Mouse (Mus musculus) heart, embryonic 16.5 days (tissue): ENCODE data around the gene Cytip. TPM values are rescaled to one million over a fixed set of nuclear protein-coding genes. Genes with fewer than 3 reads are reported as not detected.

Experiments used
- ATAC-seq: fragments of 200-750 bp; cut with Nextera tagmentation; replicated peaks from 2 replicates; pipeline ENCODE4 v1.8.0; 2017; ENCODE audit warnings: moderate number of reproducible peaks; ENCODE audit not compliant: insufficient read depth, low FRiP score; ENCODE audit errors: extremely low read depth
- H3K27ac ChIP-seq: fragments of 300-500 bp; sonication (generic); 2 replicates; pipeline ENCODE4 v1.5.1; 2014; ENCODE audit warnings: mild to moderate bottlenecking, low read length, control low read depth, moderate library complexity
- H3K27me3 ChIP-seq: fragments of 300-500 bp; sonication (generic); 2 replicates; pipeline ENCODE4 v1.6.1; 2014; ENCODE audit warnings: low read length, mixed read lengths; ENCODE audit not compliant: control insufficient read depth, insufficient read depth
- H3K36me3 ChIP-seq: fragments of 300-500 bp; sonication (generic); 2 replicates; pipeline ENCODE4 v1.6.1; 2014; ENCODE audit not compliant: control insufficient read depth, insufficient read depth
- H3K4me1 ChIP-seq: fragments of 300-500 bp; sonication (generic); 2 replicates; pipeline ENCODE4 v1.6.1; 2014; ENCODE audit warnings: low read length, mixed read lengths; ENCODE audit not compliant: control insufficient read depth, insufficient read depth
- H3K4me2 ChIP-seq: fragments of 300-500 bp; sonication (generic); 2 replicates; pipeline ENCODE4 v1.6.1; 2014; ENCODE audit warnings: low read depth, mild to moderate bottlenecking, control low read depth, low read length
- H3K4me3 ChIP-seq: fragments of 300-500 bp; sonication (generic); 2 replicates; pipeline ENCODE4 v1.5.1; 2014; ENCODE audit warnings: mild to moderate bottlenecking, control low read depth, low read length
- H3K9ac ChIP-seq: fragments of 300-500 bp; sonication (generic); 2 replicates; pipeline ENCODE4 v1.6.1; 2014; ENCODE audit warnings: low read length, control low read depth
- H3K9me3 ChIP-seq: fragments of 300-500 bp; sonication (generic); replicated peaks from 2 replicates; pipeline ENCODE4 v1.6.1; 2016; ENCODE audit warnings: low read length; ENCODE audit not compliant: control insufficient read depth
- WGBS: fragments of 180-500 bp; shearing (Covaris S2); extraction: QIAGEN DNeasy Blood & Tissue Kit; methylation state at CpG from one replicate; pipeline ENCODE4 v1.1.7; 2014; 5-methylcytosine and 5-hydroxymethylcytosine counted together
- polyA plus RNA-seq: library from polyadenylated mRNA; unstranded; fragments of >200 nt; fragmentation: Nextera tagmentation; extraction: Ambion mirVana; gene quantifications from 2 replicates; pipeline ENCODE4 v1.2.1, GENCODE M21; 2015

Cytip gene
- polyA plus RNA-seq, 1 experiment from 2014 or later: 5.1 TPM

DNA sequence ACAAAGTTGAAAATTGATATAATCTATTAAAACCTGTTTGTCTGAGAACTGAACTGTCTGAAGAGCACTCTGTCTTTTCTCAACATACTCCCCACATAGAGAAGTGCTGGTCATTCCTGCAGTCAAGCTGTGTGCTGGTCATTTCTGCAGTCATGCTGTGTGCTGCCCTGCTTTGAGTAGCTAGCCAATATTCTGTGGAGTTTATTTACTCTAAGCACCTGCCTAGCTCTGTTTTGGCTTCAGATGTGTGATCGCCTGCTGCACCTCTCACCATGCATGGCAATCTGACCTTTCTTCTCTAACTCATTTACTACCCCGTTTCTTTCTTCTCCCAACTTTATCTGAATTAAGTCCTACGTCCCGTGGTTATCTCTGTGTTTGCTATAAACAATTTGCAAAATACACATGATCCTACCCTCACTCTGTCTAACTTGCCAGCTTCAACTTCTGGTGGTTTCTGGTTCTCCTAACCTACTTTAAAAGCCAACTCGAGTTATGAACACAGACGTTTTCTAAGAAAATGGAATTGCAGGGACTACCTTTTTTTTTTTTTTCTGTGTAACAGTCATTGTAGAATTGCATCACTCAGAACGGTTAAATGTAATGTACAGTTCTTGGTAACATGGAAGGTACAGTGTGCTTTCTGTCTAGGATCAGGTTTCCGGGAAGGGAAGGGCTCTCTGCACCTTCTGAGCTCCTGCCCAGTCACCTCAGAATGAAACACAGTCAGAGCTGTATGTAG lies 7.9 kb downstream of the Cytip start:
- Histone ChIP-seq H3K4me2 (no peak overlapping the region), H3K4me3 (no peak overlapping the region), H3K27me3 (no peaks in the 10 kb centered on the region), H3K9me3 (no peaks in the 10 kb centered on the region), H3K27ac (no peak overlapping the region), H3K36me3 (no peaks in the 10 kb centered on the region), H3K4me1 (no peaks in the 10 kb centered on the region), H3K9ac (no peak overlapping the region)
- no peak for ATAC-seq
- WGBS: 66% methylated on average over 8 of the region's 8 CpGs

DNA sequence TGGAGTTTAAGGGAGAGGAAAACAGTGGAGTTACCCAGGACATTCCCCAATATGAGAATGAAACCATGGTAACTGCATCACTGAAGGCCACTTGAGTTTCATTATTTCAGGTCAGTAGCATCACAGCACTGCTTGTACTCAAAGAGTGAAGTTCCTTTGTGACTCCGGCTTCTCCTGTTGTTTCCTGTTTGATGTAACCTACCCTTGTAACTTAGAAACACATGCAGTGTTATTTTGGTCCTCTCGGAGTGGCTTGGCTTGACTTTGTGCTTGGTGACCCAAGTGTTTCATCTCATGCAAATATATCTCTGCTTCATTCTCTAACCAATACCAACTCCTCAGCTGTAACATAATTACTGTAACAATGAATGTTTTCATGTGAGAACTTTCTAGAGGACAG lies 11.1 kb downstream of the Cytip start:
- no peak overlapping the region for H3K4me2 ChIP-seq
- no peak overlapping the region for H3K27ac ChIP-seq
- no peaks in the 10 kb centered on the region for H3K9me3 ChIP-seq
- no peak for ATAC-seq
- H3K36me3 ChIP-seq: no peaks in the 10 kb centered on the region
- H3K9ac ChIP-seq: no peak overlapping the region
- H3K4me3 ChIP-seq: no peak overlapping the region
- no peaks in the 10 kb centered on the region for H3K27me3 ChIP-seq
- H3K4me1 ChIP-seq: no peaks in the 10 kb centered on the region
- 59% methylated on average over 2 of the region's 2 CpGs for WGBS

DNA sequence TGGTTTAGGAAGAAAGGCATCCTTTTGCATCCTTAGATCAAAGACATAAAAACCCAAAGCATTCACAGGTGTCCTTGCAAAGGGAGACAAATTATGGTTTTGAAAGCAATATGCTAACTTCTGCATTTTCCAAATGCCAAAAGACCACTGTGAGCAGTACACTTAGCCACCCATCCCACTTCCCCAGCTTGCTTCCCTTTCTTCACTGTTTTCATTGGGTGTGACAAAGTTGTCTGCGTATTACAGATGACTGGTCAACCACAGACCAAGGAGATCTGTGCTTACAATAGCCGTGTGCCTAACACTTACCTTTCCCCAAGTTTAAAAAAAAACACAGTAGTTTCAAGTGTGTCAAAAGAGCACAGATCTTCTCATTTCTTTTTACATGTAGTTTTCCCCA lies 11.7 kb downstream of the Cytip start:
- Histone ChIP-seq H3K9me3 (no peaks in the 10 kb centered on the region), H3K36me3 (no peaks in the 10 kb centered on the region), H3K27ac (no peak overlapping the region), H3K9ac (no peak overlapping the region), H3K4me3 (no peak overlapping the region), H3K27me3 (no peaks in the 10 kb centered on the region), H3K4me1 (no peaks in the 10 kb centered on the region), H3K4me2 (no peak overlapping the region)
- no peak for ATAC-seq
- WGBS: 82% methylated on average over 2 of the region's 2 CpGs

DNA sequence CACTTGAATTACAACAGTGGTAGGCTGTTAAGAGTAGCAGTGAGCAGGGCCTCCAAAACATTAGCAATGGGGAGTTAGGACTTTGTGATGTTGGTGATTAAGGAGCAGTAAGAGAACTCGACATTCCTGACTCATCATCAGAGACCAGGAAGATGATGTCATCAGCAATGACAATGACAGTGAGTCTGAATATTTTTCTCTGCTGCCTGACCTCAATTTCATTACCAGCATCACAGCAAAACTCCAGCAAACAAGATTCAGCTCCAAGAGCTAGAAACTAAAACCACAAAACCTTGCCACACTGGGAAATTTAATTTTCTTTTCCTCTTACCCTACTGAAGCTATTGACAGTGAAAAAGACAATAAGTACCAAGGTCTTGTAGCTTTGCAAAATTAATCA lies 14.6 kb downstream of the Cytip start:
- Histone ChIP-seq H3K9ac (no peak overlapping the region), H3K9me3 (no peaks in the 10 kb centered on the region), H3K4me1 (peaks cover 2% of the 10 kb centered on the region; the same call in 1 of the 2 replicates), H3K4me3 (no peak overlapping the region), H3K27ac (no peak overlapping the region), H3K36me3 (no peaks in the 10 kb centered on the region), H3K4me2 (no peak overlapping the region), H3K27me3 (no peaks in the 10 kb centered on the region)
- WGBS: 53% methylated on average over 1 of the region's 1 CpGs
- no peak for ATAC-seq

DNA sequence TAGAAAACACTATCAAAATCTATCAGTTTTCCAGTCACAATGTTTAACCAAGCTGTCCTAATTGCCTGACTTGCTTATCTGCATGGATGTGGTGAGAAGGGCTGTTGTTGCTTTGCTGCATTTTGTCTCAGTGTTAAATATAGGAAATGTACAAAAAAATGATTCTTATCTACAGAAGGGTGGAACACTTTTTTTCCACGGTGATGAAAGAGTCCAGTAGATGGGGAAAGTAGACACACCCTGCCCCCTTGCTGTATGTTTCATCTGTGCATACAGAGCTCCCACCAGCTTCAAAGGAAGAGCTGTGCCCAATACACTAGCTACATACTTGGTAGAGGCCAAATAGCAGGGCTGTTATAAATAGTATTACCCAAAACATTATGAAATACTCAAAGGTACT lies 16.3 kb downstream of the Cytip start:
- Histone ChIP-seq H3K27me3 (no peaks in the 10 kb centered on the region), H3K9me3 (no peaks in the 10 kb centered on the region)
- WGBS: 53% methylated on average over 1 of the region's 1 CpGs

DNA sequence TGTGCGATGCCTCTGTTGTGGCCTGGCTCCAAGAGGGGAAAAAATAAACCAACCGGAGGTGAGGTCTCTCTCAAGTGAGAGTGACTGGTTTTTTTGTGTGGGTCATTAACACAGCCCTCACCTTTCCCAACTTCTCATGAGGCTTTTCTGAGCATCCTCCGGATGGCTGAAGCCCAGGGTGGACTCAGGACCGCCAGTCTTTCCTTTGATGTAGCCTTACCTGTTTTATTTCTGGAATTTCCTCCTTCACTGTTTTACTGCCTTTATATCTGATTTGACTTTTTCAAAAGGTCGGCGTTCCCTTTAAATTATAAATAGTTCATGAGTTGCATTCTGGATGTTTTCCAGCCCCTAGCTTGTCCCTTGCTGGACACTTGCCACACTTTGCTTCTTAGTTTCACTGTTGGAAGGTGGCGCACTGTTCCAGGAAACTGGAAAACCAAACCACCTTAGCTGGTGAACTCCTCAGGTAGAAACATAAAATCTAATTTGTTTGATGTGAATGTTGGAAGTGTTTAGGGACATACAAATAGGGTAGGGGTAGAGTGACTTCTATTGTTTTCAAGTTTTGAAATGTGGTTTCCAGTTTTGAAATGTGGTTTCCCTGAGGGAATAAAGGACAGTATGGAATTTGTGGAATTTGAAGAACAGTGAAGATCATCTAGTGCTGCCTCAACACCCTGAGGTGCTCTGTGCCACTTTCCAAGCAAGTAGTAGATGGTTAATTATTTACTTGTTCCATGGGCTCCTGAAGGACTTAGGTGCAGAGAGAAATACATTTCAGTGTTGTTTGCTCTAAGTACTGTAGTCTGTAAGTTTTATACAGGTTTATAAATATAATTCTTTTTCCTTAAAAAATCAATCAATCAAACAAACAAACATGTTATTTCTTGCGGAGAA lies 19.7 kb downstream of the Cytip start:
- no peaks in the 10 kb centered on the region for H3K36me3 ChIP-seq
- 41% methylated on average over 8 of the region's 8 CpGs for WGBS
- no peaks in the 10 kb centered on the region for H3K9me3 ChIP-seq
- no peak overlapping the region for H3K4me2 ChIP-seq
- peaks cover 19% of the 10 kb centered on the region for H3K4me1 ChIP-seq
- no peak overlapping the region for H3K4me3 ChIP-seq
- H3K9ac ChIP-seq: no peak overlapping the region
- no peaks in the 10 kb centered on the region for H3K27me3 ChIP-seq
- no peak for ATAC-seq
- H3K27ac ChIP-seq: peak overlapping the region; percentile 22

More for the DNA sequence above, 16.3 kb downstream of the Cytip start:
- H3K27ac ChIP-seq: no peak overlapping the region
- H3K4me2 ChIP-seq: no peak overlapping the region
- no peak overlapping the region for H3K4me3 ChIP-seq
- H3K4me1 ChIP-seq: peaks cover 19% of the 10 kb centered on the region
- H3K9ac ChIP-seq: no peak overlapping the region
- ATAC-seq: no peak; the same call in 1 of the 2 replicates
- H3K36me3 ChIP-seq: no peaks in the 10 kb centered on the region

DNA sequence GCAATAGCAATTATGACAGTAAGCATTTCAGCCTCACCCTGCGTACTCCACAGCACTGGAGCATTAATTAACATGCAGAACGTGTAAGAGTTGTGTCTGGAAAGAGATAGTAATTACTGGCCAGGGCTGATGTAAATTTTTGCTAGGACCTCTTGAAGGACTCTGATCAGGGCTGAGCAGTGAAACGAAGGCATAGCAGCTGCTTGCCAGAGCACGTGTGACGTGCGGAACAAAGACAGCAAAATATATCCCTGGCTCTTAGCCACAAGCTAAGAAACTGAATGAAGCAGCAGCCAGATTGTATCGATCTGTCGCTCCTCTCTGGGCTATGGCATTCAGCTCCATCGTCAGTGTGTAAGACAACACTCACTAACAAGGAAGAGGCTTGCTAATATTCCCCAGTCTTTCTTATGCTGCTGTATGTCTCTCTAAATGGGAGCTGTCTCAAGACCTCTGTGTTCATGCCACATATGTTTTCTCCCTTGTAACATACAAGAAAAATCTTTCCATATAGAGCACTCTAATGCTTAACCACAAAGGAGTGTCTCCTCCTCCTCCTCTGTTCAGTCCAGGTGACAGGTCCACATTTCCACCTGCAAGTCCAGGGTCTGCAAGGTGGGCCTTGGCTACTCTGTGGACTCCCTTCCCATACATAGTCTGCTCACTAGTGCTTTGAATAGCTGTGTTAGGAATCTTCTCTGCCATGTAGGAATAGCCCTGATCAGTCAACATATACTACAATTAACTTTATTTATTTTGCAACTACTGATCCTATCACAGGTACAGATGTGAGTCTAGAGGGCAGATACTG lies 20.7 kb downstream of the Cytip start:
- ATAC-seq: no peak
- Histone ChIP-seq H3K27me3 (no peaks in the 10 kb centered on the region), H3K9ac (no peak overlapping the region), H3K9me3 (no peaks in the 10 kb centered on the region), H3K4me3 (no peak overlapping the region), H3K4me2 (peak overlapping the region; percentile 17; the same call in 1 of the 2 replicates), H3K4me1 (peaks cover 19% of the 10 kb centered on the region), H3K36me3 (no peaks in the 10 kb centered on the region), H3K27ac (peak overlapping the region; percentile 22)
- 46% methylated on average over 9 of the region's 9 CpGs for WGBS

DNA sequence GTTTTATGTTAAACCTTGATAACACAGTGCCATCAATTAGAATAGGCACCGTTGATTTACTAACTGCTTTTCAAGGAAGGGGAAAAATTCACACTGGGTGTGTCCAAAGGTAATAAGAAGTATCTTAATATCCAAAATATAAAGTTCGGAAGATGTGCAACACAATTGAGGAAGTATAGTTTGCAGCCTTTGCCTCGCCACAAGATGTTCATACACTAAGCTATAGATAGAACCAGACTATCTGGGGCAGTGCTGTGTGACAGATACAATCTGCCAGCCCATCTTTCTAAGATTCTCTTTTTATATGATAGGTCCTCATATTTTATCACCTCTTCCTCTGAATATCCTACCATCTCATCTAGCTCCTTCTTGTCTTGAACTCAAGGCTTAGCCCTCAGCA lies 22.4 kb downstream of the Cytip start:
- H3K4me1 ChIP-seq: peaks cover 19% of the 10 kb centered on the region
- H3K4me2 ChIP-seq: no peak overlapping the region
- H3K9me3 ChIP-seq: no peaks in the 10 kb centered on the region
- H3K4me3 ChIP-seq: no peak overlapping the region
- H3K27me3 ChIP-seq: no peaks in the 10 kb centered on the region
- H3K27ac ChIP-seq: no peak overlapping the region
- 88% methylated on average over 3 of the region's 3 CpGs for WGBS
- no peak overlapping the region for H3K9ac ChIP-seq
- no peak for ATAC-seq
- no peaks in the 10 kb centered on the region for H3K36me3 ChIP-seq
